Mouse (Mus musculus) spleen, embryonic (tissue): ENCODE measurements around the gene Gadd45g.

Experiments used
- CTCF ChIA-PET: fragments of 350-600 bp; sonication (Branson Sonifier 250); formaldehyde crosslinking; loops from one replicate; lab custom pipeline; 2022; lab: Charles Lee

Gene Gadd45g

DNA sequence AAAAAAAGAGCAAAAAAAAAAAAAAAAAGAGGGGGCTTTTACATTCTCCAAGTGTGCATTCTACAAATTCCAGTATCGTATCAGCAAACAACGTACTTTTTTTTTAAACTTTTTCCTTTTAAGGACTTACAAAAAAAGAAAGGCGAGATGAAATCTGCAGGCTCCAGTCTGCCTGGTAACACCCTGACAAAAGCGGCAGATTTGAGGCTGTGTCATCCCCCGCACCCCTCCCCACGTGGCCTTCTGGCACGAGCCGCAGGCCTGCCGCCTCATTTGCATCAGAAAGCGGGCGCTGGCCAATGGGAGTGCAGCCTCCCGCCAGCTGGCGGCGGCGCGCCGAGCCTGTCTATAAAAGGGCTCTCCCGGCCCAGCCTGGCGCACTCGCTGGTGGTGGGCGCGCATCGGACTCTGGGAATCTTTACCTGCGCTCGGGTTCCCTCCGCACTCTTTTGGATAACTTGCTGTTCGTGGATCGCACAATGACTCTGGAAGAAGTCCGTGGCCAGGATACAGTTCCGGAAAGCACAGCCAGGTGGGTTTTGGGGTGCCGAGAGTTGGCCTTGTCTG lies at the start of gene Gadd45g:
Gadd45g (plus strand) TSS at position 378 of the 567 bp plus-strand sequence.
- CTCF ChIA-PET, result interaction anchor here (0.6 to 0.7 kb wide), 2 partner anchors 111 to 815 kb away, joined by 3 to 6 read pairs; no protein-coding TSS in a partner anchor

DNA sequence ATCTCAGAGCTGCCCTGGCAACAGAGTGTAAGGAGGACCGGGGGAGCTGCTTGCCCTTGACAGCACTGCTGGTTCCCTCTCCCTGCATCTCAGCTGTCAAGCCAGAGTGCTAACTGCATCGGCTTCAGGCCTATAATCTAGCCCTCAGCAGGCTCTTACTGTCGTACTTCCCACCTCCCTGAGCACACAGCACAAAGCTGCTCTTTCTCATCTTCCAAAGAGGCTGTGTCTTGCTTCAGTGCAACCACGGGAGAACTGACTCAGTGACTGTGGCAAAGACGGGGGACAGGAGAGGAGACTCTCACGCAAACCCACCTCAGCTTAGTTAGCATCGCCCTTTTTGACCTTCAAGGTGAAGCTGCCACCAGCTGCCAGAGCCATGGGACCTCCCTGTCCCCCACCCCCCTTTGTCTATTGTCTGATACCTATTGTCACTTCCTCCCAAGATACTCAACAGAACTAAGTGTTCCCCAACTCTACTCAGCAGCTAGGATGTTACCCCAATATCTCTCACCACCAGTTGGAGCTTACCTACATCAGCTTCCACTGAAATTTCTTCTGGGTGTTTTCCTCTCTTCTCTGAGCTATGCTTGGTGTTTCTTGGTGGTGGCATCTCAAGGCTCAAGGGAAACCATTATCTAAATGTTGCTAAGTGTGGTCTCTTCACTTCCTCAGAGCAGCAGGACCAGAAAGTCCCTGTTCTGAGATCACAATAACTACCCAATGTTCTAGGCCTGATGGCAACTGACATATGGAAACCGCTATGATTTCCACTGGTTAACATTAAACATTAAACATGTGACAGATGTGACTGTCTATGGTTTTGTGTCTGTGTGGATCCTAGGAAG lies 48.4 kb upstream of the Gadd45g start:
- CTCF ChIA-PET, result interaction anchor here (0.7 kb wide), 1 partner anchor 15 kb away, joined by 3 read pairs; no protein-coding TSS in a partner anchor

- CTCF ChIA-PET, result no interaction called here
Observed at GRCm38 (mm10) chr13:51799735-51800522, 46.5 kb upstream of the Gadd45g start.

DNA sequence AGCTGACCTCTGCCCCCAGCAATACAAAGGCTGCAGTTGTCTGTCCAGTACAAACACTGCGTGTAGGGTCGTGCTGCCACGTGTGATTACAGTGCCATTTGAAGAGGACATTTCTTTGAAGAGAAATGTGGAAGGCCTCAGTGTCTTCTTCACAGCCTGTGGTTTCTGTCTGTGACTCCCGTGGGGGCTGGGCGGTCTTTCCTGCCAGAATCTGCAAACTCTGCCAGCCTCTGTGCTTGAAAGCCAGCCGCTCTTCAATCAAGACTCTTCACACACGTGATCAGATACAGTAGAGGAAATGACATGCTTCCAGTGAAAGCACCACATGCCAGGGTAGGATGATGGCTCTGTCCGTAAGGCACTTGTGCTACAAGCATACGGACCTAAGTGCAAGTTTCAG lies 45.6 kb upstream of the Gadd45g start:
- CTCF ChIA-PET, result no interaction called here

DNA sequence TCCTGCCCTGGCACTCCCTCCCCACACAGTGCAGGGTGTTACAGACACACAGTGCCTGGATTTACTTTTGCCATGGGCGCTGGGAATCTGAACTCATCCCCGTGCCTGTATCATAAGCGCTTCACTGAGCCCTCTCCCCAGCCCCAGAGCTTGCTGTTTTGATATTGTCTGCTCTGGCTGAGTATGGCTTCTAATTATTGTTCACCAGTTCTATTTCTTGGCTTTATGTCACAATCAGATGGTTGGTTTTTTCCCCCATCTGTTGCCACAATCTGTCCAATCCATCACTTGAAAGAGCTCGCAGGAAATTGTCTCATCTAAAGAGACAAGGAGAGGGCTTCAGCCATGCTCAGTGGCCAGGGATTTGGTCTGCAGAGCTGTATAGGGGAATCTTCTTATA lies 40.8 kb upstream of the Gadd45g start:
- CTCF ChIA-PET, result no interaction called here

- CTCF ChIA-PET, result no interaction called here
Observed at GRCm38 (mm10) chr13:51806220-51806619, 40.3 kb upstream of the Gadd45g start.

GRCm38 (mm10) chr13:51808141-51808540 lies 38.3 kb upstream of the Gadd45g start:
- CTCF ChIA-PET, result no interaction called here

- CTCF ChIA-PET, result interaction anchor here (0.5 to 1.3 kb wide), 4 partner anchors 11 to 101 kb away, joined by 3 to 11 read pairs (median 4); no protein-coding TSS in a partner anchor
Observed at GRCm38 (mm10) chr13:51813621-51814615, 32.6 kb upstream of the Gadd45g start.

DNA sequence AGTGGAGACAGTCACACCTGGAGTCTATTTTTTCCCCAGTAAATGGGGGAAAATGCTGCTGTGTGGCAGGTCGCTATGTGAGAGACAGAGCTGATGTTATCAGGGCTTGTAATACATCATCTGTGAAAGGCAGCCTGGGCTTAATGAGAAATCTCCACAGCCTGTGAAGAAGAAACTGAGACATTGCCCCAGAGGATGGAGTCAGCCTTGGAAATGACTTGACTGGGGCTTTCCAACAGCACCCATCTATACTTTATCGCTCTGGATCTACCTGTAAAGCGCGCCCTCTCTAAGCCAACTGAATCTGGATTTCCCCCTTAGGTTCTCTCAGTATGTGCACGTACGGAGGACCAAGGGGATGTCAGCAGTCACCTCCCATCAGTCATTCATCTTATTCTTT lies 31.8 kb upstream of the Gadd45g start:
- CTCF ChIA-PET, result interaction anchor here (0.7 to 0.8 kb wide), 2 partner anchors 85 to 606 kb away, joined by 7 to 11 read pairs; no protein-coding TSS in a partner anchor

DNA sequence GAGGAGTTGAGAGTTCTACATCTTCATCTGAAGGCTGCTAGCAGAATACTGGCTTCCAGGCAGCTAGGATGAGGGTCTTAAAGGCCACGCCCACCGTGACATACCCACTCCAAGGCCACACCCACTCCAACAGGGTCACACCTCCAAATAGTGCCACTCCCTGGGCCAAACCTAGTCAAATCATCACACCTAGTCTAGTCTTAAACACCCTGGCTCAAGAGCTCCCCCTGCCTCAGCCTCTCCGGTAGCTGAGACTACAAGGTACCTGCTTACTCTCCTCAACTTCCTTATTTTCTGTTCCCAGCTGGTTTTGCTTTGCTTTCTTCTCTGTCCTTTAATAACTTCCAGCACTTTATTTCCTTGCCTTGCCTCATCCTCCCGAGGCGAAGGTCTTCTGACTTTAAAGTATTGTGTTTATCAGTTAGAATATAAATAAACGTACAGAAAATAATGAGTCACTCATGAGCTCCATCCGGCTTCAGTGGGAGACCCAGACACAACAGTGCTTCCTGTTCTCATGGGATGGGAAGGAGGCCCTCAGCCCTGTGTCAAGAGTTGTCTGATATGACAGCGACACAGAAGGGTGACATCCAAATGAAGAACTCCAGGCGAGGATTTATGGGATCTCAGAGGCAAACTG lies 30.5 kb upstream of the Gadd45g start:
- CTCF ChIA-PET, result interaction anchor here (0.6 to 1.3 kb wide), 5 partner anchors 23 to 468 kb away, joined by 3 to 4 read pairs (median 4); no protein-coding TSS in a partner anchor

- CTCF ChIA-PET, result interaction anchor here (0.6 to 1.3 kb wide), 3 partner anchors 80 to 97 kb away, joined by 3 to 4 read pairs (median 3); no protein-coding TSS in a partner anchor
Observed at GRCm38 (mm10) chr13:51816559-51817041, 29.9 kb upstream of the Gadd45g start.

DNA sequence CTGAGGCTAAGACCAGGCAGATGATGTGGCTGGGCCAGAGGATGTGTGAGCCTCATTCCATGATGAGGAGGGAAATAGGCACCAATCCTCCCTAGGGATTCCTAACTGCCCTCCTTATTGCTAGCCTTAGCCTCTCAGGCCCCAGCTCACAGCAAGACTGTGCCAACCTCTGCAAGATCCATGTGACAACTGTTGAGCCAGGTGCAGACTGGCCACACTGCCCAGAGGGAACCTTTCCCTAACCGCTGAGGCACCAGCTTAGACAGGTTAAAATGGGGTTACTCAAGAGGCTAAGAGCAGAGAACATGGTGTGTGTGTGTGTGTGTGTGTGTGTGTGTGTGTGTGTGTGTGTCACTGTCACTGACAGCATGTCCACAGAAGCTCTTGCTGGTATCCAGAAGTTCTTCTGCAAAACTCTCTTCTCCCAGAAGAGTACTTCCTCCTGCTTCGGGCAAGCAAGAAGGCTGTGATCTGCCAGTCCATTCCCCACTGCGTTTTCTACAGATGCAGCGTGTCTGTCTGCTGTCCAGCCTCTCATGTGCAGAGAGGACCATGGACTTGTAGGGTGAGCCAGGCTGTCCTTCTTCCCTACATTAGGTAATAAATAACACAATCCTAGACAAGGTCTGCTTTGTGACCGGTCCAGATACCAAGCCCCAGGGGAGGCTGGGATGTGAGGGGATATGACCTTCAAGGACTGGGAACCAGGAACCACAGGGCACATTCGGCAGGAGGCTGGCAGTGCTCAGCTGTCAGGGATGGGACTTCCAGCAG lies 28.1 kb upstream of the Gadd45g start:
- CTCF ChIA-PET, result interaction anchor here (0.6 kb wide), 1 partner anchor 45 kb away, joined by 3 read pairs; no protein-coding TSS in a partner anchor

- CTCF ChIA-PET, result interaction anchor here (0.6 kb wide), 1 partner anchor 46 kb away, joined by 3 read pairs; no protein-coding TSS in a partner anchor
Observed at GRCm38 (mm10) chr13:51818944-51819326, 27.5 kb upstream of the Gadd45g start.

- CTCF ChIA-PET, result no interaction called here
Observed at GRCm38 (mm10) chr13:51819351-51819750, 27.1 kb upstream of the Gadd45g start.

- CTCF ChIA-PET, result no interaction called here
Observed at GRCm38 (mm10) chr13:51821988-51822387, 24.5 kb upstream of the Gadd45g start.

GRCm38 (mm10) chr13:51823822-51824495 lies 22.5 kb upstream of the Gadd45g start:
- CTCF ChIA-PET, result interaction anchor here (1.3 kb wide), 1 partner anchor 31 kb away, joined by 3 read pairs; no protein-coding TSS in a partner anchor

DNA sequence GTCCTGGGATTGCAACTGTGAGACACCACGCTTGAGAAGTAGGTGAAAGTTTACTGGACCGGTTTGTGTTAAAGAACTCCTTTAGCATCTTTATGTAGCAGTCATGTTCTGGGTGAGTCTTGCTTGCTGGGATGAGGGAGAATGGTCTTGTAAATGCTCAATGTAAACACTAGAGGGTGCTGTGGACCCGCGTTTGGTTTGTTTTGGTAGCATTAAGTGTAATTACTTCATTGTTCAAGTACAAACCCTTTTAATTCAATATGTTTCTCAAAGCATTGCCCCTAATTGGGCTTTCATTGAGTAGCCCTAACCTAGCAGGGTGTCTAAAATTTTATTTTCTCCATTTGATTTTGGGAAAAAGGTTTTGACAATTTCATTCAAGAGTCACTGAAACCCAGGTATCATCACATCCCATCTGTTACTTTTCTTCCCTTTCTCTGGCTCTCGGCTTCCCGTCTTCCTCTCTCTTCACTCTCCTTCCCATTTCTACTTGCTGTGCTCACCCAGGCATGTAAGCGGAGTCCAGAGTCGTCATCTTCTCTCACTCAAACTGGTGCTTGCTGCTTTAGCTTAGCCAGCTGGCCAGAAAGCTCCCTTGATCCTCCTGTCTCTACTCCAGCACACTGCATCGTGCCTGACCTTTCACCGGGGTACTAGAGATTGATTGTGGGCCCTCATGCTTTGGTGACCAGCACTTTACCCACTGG lies 15.6 kb upstream of the Gadd45g start:
- CTCF ChIA-PET, result no interaction called here
